Mouse (Mus musculus) central nervous system, embryonic 14 days (tissue): ENCODE results near the gene Hspa2. TPM values are rescaled to one million over a fixed set of nuclear protein-coding genes. Genes with fewer than 3 reads are reported as not detected.

Experiments used
- polyA plus RNA-seq: library from polyadenylated mRNA; depleted of rRNA; stranded (reverse); fragments of >200 nt; gene quantifications from 2 replicates; pipeline ENCODE4 v1.2.3, GENCODE M21; 2012; rRNA removed

Hspa2 gene
- 4.4 and 4.7 TPM in 2 replicates for polyA plus RNA-seq

DNA sequence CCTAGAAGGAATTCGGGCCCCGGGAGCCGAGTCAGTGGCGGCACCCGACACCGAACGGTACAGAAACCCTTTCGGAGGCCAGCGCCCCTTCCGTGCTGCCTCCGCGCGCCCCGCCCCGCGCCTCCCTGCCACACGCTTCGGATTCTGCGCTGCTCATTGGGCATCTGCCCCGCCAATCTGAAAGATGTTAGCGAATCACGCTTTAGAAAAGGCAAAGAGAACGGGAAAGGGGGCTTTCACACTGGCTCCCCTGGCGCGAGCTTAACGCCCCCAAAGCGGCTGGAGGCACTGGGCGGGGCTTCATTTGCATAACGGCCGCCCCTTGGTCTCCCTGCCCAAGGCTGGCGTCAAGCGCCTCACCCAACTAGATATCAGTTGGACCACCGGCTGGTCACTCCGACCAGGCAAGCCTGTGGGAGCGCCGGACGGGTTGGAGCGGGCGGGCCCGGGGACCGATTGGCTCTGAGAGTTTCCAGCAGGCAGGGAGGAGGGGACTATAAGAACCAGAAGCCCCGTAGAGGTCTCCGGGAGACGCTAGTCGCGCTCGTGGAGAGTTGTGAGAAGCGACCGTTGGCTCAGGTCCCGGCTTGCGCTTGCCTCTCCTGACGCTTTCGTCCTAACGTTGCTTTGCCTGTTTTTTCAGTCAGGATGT is at the start of gene Hspa2:
TSS of gene Hspa2 (plus strand) at position 291 of the 652 bp plus-strand sequence.

DNA sequence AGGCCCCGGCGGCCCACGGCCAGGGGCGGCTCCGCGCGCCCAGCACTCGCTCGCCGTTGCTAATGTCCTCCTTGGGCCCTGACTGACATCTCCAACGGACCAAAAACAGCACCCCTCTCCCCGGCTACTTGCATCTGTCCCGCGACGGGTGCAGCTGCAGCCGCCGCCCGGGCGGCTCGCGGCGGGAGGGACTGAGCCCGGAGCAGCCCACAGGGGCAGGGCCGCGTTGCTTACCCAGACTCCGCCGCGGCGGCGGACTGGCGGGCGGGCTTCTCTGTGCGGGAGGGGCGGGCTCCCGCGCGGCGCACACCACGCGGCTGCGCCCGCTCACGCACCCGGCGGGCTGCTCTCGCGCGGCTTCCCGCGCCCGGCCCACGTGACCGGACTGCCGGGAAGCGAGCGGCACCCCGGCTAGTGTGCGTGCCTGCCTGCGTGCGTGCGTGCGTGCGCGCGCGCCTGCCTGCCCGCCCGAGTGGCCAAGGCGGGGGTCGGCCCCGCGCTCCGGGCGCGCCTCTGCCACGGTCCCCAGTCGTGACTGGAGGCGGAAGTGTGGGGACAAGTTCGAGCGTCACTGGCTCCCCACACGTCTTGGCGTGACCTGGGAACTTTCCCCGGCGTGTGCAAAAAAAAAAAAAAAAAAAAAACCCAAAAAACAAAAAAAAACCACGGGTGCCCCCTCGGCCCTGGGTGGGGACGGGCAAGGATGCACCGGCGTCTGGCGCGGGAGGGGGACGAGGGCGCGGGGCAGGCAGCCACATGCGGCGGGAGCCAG is 34.6 kb upstream of the Hspa2 start, which contains the start of gene Zbtb25:
TSS of gene Zbtb25 (minus strand) at position 397 of the 772 bp plus-strand sequence.

DNA sequence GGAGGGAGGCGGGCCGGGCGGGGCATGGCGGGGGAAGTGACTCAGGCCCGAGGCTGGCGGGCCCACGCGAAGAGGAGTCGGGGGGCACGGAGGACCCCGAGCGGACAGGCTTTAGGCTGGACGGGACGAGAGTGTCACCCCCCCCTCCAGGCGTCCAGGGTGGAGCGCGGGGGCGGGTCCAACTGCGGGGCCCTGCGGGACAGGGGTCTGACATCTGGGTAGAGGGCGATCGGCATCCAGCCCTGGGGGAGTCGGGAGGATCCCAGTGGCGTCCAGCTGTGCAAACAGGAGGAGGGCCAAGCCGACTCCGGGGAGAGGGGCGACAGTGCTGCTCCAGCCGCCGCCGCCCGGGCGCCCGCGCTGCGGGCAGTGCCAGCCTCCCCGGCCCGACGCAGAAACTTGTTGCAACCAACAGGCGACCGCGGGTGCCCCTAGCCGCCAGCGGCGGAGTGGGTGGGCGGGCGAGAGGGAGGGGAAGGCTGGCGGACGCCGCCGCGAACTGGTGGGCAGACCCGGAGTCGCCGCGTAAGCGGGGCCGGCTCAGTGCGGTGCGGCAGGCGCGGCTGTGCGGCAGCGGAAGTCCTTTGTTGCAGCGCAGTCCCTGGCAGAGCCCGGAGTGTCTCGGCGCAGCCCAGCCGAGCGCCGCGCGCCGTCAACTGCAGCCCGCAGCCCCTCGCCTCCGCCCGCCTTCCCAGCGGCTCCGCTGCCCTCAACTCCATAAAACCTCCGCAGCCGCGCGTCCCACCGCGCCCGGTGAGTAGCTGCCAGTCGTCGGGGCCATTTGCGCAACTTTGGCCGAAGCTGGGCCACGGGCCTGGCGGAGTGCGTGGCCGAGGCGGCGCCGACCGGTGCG is 33.8 kb upstream of the Hspa2 start, which contains the start of gene Zbtb1:
TSS of gene Zbtb1 (plus strand) at position 289 of the 853 bp plus-strand sequence.

DNA sequence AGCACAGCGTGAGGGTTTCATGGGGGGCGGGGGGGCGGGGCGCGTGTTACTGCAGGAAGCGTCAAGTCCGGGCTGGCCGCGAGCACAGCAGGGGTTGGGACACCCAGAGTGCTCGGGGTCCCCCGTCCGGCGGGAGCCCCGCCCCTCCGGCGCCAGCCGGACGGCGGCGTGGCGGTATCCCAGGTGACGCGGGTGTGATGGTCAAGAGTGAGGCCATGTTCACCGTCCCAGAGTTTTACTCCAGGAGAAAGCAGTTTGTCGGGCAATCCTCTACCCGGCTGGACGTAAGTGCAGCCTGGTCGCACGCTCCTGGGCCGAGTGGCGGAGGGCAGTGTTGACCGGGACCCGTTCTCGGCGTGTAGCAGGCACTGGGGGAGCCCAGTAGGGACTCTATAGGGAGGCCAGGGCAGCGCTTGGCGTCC is 13.5 kb downstream of the Hspa2 start, which contains the start of gene Ppp1r36:
TSS of gene Ppp1r36 (plus strand) at position 106 of the 422 bp plus-strand sequence.

Other genes with a start within 250 kb of the Hspa2 start
- 0.16 and 0.29 TPM in 2 replicates for gene Esr2, start 226.9 kb upstream of the Hspa2 start, polyA plus RNA-seq
- not detected in 2 replicates for gene Tex21, start 157.4 kb upstream of the Hspa2 start, polyA plus RNA-seq
- gene Mthfd1, start 148.9 kb upstream of the Hspa2 start, polyA plus RNA-seq = 33.9 and 37.2 TPM in 2 replicates
- gene Akap5, start 79.3 kb upstream of the Hspa2 start, polyA plus RNA-seq = 7.3 and 8.3 TPM in 2 replicates
- 19.9 and 20.9 TPM in 2 replicates for gene Zbtb25, start 34.6 kb upstream of the Hspa2 start, polyA plus RNA-seq
- gene Zbtb1, start 33.9 kb upstream of the Hspa2 start, polyA plus RNA-seq = 3.7 and 4.1 TPM in 2 replicates
- gene Ppp1r36, start 13.4 kb downstream of the Hspa2 start, polyA plus RNA-seq = 1.00 and 1.3 TPM in 2 replicates
- gene Plekhg3, start 126.7 kb downstream of the Hspa2 start, polyA plus RNA-seq = 4.0 and 6.9 TPM in 2 replicates